Comparison of ENCODE assay signal across 8 mouse cellular contexts in the genomic region with DNA sequence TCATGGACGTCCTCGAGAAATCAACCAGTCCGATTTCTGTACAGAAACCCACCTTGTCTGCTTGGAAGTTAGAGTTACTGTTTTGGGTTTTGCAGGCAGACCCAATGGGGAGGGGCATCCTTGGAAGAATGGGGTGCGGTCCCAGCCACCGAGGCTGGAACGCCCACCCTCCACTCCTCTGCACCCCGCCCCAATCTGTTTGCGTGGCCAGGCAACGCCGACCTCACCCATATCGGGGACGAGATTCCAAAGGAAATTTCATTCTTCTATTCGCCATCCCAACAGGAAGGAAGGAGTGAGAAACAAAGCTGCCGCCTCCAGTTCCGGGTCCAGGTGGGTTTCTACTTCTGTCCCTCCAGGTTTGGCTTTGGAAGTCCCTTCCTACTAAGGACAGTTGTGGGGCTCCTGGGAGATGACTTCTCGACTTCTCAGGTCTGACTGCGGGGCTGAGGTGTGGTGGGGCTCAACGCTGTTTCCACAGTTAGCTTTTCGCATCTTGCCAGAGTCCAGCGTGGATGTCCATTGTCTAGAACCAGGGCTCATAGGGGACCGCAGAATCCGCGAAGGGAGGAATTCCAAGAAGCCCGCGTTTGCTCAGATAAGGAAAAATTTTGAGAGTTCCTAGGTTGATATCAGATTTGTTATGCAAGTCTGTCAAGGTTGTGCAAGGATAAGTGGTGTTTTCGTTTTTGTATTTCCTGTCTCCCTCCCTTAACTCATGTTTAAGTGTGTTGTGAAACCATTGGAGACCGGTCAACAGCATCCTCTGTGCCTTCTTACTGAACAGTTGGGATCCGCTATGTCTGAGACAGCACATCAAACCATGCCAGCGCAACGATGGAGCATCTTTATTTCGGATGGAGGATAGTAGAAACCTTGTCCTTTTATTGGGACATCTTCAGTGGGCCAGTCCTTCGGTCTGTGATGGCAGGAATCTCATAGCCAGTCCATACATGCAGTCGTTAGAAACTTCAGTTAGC. TPM values are rescaled to one million over a fixed set of nuclear protein-coding genes. Genes with fewer than 3 reads are reported as not detected.
DNase-seq lines count a peak whose midpoint lies in the region; ATAC-seq and TF ChIP-seq lines count a peak whose summit lies in the region.

A gene (plus strand): TSS at position 157 of the 980 bp plus-strand sequence.
A gene (plus strand): TSS at position 230 of the 980 bp plus-strand sequence.

- no peaks in the 10 kb centered on the region for H3K27me3 ChIP-seq in hindbrain, embryonic 12.5 days
- no peaks in the 10 kb centered on the region for H3K27me3 ChIP-seq in limb, embryonic 13.5 days
- peaks cover 22% of the 10 kb centered on the region for H3K27me3 ChIP-seq in midbrain, embryonic 12.5 days
- no peaks in the 10 kb centered on the region for H3K27me3 ChIP-seq in stomach, postnatal 0 days (ENCODE audit: control insufficient read depth, insufficient read depth, low read length)

- H3K36me3 ChIP-seq in hindbrain, embryonic 12.5 days, result no peaks in the 10 kb centered on the region
- no peaks in the 10 kb centered on the region for H3K36me3 ChIP-seq in limb, embryonic 13.5 days
- no peaks in the 10 kb centered on the region for H3K36me3 ChIP-seq in midbrain, embryonic 12.5 days
- no peaks in the 10 kb centered on the region for H3K36me3 ChIP-seq in stomach, postnatal 0 days (ENCODE audit: control insufficient read depth, insufficient read depth, low read length)

- peak within 1 kb of the TSS; percentile 73 for H3K4me3 ChIP-seq in layer of hippocampus, adult 2 months
- H3K4me3 ChIP-seq in hindbrain, embryonic 12.5 days, result peak within 1 kb of the TSS; percentile 55
- peak within 1 kb of the TSS; percentile 70 for H3K4me3 ChIP-seq in limb, embryonic 13.5 days
- peak within 1 kb of the TSS; percentile 64 for H3K4me3 ChIP-seq in midbrain, embryonic 12.5 days
- peak within 1 kb of the TSS; percentile 63 for H3K4me3 ChIP-seq in stomach, postnatal 0 days (ENCODE audit: low read depth, low read length)

- WGBS in hindbrain, embryonic 12.5 days, result 9% methylated on average over 33 of the region's 33 CpGs
- WGBS in limb, embryonic 13.5 days, result 7% methylated on average over 33 of the region's 33 CpGs
- 9% methylated on average over 33 of the region's 33 CpGs for WGBS in midbrain, embryonic 12.5 days
- WGBS in stomach, postnatal 0 days, result 5% methylated on average over 33 of the region's 33 CpGs

- no peak for TF ChIP-seq EP300 in stomach, postnatal 0 days (optimal IDR thresholded peaks at IDR 0.05)

- peak in 1 of 2 experiments; percentile 36 for DNase-seq in layer of hippocampus, adult 2 months (ENCODE audit: low spot score in 2 of 2)
- DNase-seq in layer of hippocampus, adult 18-20 months (ENCODE audit: low spot score in 2 of 2), result no peak
- peak; percentile 59 for DNase-seq in cerebellum, adult 11-12 months
- peak; percentile 44 for DNase-seq in forelimb bud, embryonic 11.5 days (ENCODE audit: low read depth, low spot score)
- DNase-seq in stomach, postnatal 0 days (ENCODE audit: low spot score), result peak; percentile 75

- peak within 1 kb of the TSS; percentile 69 for H3K9ac ChIP-seq in hindbrain, embryonic 12.5 days
- H3K9ac ChIP-seq in limb, embryonic 13.5 days, result peak within 1 kb of the TSS; percentile 71
- peak within 1 kb of the TSS; percentile 53 for H3K9ac ChIP-seq in midbrain, embryonic 12.5 days (replicated peaks)
- H3K9ac ChIP-seq in stomach, postnatal 0 days (ENCODE audit: low read length), result peak within 1 kb of the TSS; percentile 66

- TF ChIP-seq CTCF in layer of hippocampus, adult 2 months (conservative IDR thresholded peaks at IDR 0.05), result no peak
- no peak for TF ChIP-seq CTCF in stomach, postnatal 0 days (IDR thresholded peaks at IDR 0.05; ENCODE audit: low read depth)

- peak; percentile 35 for ATAC-seq in hindbrain, embryonic 12.5 days (ENCODE audit: low FRiP score)
- peak; percentile 37; the same call in 1 of the 2 replicates for ATAC-seq in limb, embryonic 13.5 days (ENCODE audit: low FRiP score, low read depth)
- ATAC-seq in midbrain, embryonic 12.5 days (ENCODE audit: low FRiP score, low read depth), result peak; percentile 27; the same call in 1 of the 2 replicates
- peak; percentile 58 for ATAC-seq in stomach, postnatal 0 days (ENCODE audit: low FRiP score, low TSS enrichment)

- peak within 1 kb of the TSS; percentile 89 for H3K27ac ChIP-seq in layer of hippocampus, adult 2 months
- peak within 1 kb of the TSS; percentile 70 for H3K27ac ChIP-seq in hindbrain, embryonic 12.5 days
- peak within 1 kb of the TSS; percentile 92 for H3K27ac ChIP-seq in limb, embryonic 13.5 days
- peak within 1 kb of the TSS; percentile 76 for H3K27ac ChIP-seq in midbrain, embryonic 12.5 days (replicated peaks)
- peak within 1 kb of the TSS; percentile 90 for H3K27ac ChIP-seq in stomach, postnatal 0 days (replicated peaks)

- H3K9me3 ChIP-seq in hindbrain, embryonic 12.5 days (replicated peaks), result no peaks in the 10 kb centered on the region
- H3K9me3 ChIP-seq in limb, embryonic 13.5 days, result no peaks in the 10 kb centered on the region
- no peaks in the 10 kb centered on the region for H3K9me3 ChIP-seq in midbrain, embryonic 12.5 days
- no peaks in the 10 kb centered on the region for H3K9me3 ChIP-seq in stomach, postnatal 0 days (ENCODE audit: control insufficient read depth, low read length)

- H3K4me2 ChIP-seq in hindbrain, embryonic 12.5 days (replicated peaks), result peak within 1 kb of the TSS; percentile 78
- H3K4me2 ChIP-seq in limb, embryonic 13.5 days (replicated peaks), result peak within 1 kb of the TSS; percentile 74
- peak within 1 kb of the TSS; percentile 75 for H3K4me2 ChIP-seq in midbrain, embryonic 12.5 days (replicated peaks)
- H3K4me2 ChIP-seq in stomach, postnatal 0 days (replicated peaks; ENCODE audit: low read depth), result peak within 1 kb of the TSS; percentile 77

- H3K4me1 ChIP-seq in hindbrain, embryonic 12.5 days, result peaks cover 7% of the 10 kb centered on the region; the same call in 1 of the 2 replicates
- H3K4me1 ChIP-seq in limb, embryonic 13.5 days, result peaks cover 13% of the 10 kb centered on the region; the same call in 1 of the 2 replicates
- 0 out of 2 replicates have a peak, but pooled peaks cover 10% of the 10 kb centered on the region for H3K4me1 ChIP-seq in midbrain, embryonic 12.5 days
- no peaks in the 10 kb centered on the region for H3K4me1 ChIP-seq in stomach, postnatal 0 days (replicated peaks; ENCODE audit: control insufficient read depth, insufficient read depth)

RNA-seq across cellular contexts. Expression of the first gene that starts in this region (rescaled TPM):
- 10 to 100 TPM; 15.0 to 18.0 TPM for total RNA-seq in layer of hippocampus, adult 2 months (2021)
- total RNA-seq in layer of hippocampus, adult 18-20 months (2021), result 10 to 100 TPM; 15.1 to 16.7 TPM
- 17.8 and 18.7 TPM in 2 replicates for polyA plus RNA-seq in hindbrain, embryonic 12.5 days (2016; fragmentation: Nextera tagmentation; extraction: Ambion mirVana)
- polyA plus RNA-seq in limb, embryonic 13.5 days (2015; fragmentation: Nextera tagmentation; extraction: Ambion mirVana), result 30.2 and 31.4 TPM in 2 replicates
- 12.0 and 14.2 TPM in 2 replicates for polyA plus RNA-seq in midbrain, embryonic 12.5 days (2016; fragmentation: Nextera tagmentation; extraction: Ambion mirVana)
- polyA plus RNA-seq in stomach, postnatal 0 days (2015; fragmentation: Nextera tagmentation; extraction: Ambion mirVana), result 152 and 157 TPM in 2 replicates

RNA-seq across cellular contexts. Expression of the second gene that starts in this region (rescaled TPM):
- 1 to 10 TPM; 3.5 to 4.8 TPM for total RNA-seq in layer of hippocampus, adult 2 months (2021)
- total RNA-seq in layer of hippocampus, adult 18-20 months (2021), result 1 to 10 TPM; 3.3 to 5.5 TPM
- 3.7 and 4.4 TPM in 2 replicates for polyA plus RNA-seq in hindbrain, embryonic 12.5 days (2016; fragmentation: Nextera tagmentation; extraction: Ambion mirVana)
- polyA plus RNA-seq in limb, embryonic 13.5 days (2015; fragmentation: Nextera tagmentation; extraction: Ambion mirVana), result 6.7 and 7.6 TPM in 2 replicates
- polyA plus RNA-seq in midbrain, embryonic 12.5 days (2016; fragmentation: Nextera tagmentation; extraction: Ambion mirVana), result 1.9 and 3.2 TPM in 2 replicates
- polyA plus RNA-seq in stomach, postnatal 0 days (2015; fragmentation: Nextera tagmentation; extraction: Ambion mirVana), result 27.7 and 29.5 TPM in 2 replicates

Comparison
In these comparisons a context has a peak if more than half of its experiments do, and no peak if none do; other contexts are left out.
1. DNase-seq: peak in cerebellum, adult 11-12 months (single experiment), forelimb bud, embryonic 11.5 days (single experiment) and stomach, postnatal 0 days (single experiment); none in layer of hippocampus, adult 18-20 months (0 of 2).
2. Peak in every context shown above with its lines, with median percentiles within 50 percentile points of each other: H3K27ac ChIP-seq, H3K4me3 ChIP-seq, ATAC-seq, H3K4me2 ChIP-seq and H3K9ac ChIP-seq.